ENCODE assay signal across 12 mouse cellular contexts in genomic region chr2:153522270-153522669, GRCm38 (mm10). TPM values are rescaled to one million over a fixed set of nuclear protein-coding genes. Genes with fewer than 3 reads are reported as not detected.
DNase-seq lines count a peak whose midpoint lies in the region; ATAC-seq and TF ChIP-seq lines count a peak whose summit lies in the region.
"Had no signal": no experiment of that assay in that cellular context is flagged by ENCODE, and none has a peak within 500 bp of the region (broad histone marks: within the 10 kb centered on the region; RNA-seq: fewer than 3 reads in every experiment).

No protein-coding gene starts in this region.

- H3K36me3 ChIP-seq in heart, embryonic 13.5 days, result no peaks in the 10 kb centered on the region
- no peaks in the 10 kb centered on the region for H3K36me3 ChIP-seq in stomach, embryonic 14.5 days (ENCODE audit: control insufficient read depth, insufficient read depth, low read length)
- H3K36me3 ChIP-seq in stomach, postnatal 0 days (ENCODE audit: control insufficient read depth, insufficient read depth, low read length), result no peaks in the 10 kb centered on the region
- no peaks in the 10 kb centered on the region for H3K36me3 ChIP-seq in hindbrain, embryonic 13.5 days

- ATAC-seq in heart, embryonic 13.5 days (ENCODE audit: extremely low read depth, insufficient number of reproducible peaks, low FRiP score, low TSS enrichment), result no peak
- ATAC-seq in stomach, embryonic 14.5 days (ENCODE audit: insufficient number of reproducible peaks, insufficient read depth, low FRiP score, low read depth), result 0 out of 2 replicates have a peak, but pooled peaks have one; percentile 21
- ATAC-seq in stomach, postnatal 0 days (ENCODE audit: low FRiP score, low TSS enrichment), result no peak
- ATAC-seq in hindbrain, embryonic 13.5 days (ENCODE audit: low FRiP score), result no peak

- no peak for DNase-seq in heart, postnatal 10 days
- DNase-seq in stomach, postnatal 0 days (ENCODE audit: low spot score), result no peak
- DNase-seq in retina, postnatal 7 days (ENCODE audit: low read depth, low spot score), result peak; percentile 45
- DNase-seq in right cerebral cortex, postnatal 14 days, result no peak
- no peak for DNase-seq in right cerebral cortex, postnatal 10 days (ENCODE audit: low spot score in 2 of 2)
- DNase-seq: kidney, adult 18-20 months had no signal

- peaks cover 72% of the 10 kb centered on the region for H3K4me1 ChIP-seq in heart, embryonic 13.5 days
- H3K4me1 ChIP-seq in stomach, embryonic 14.5 days (ENCODE audit: control insufficient read depth, insufficient read depth, low read length), result peaks cover 27% of the 10 kb centered on the region
- no peaks in the 10 kb centered on the region for H3K4me1 ChIP-seq in stomach, postnatal 0 days (replicated peaks; ENCODE audit: control insufficient read depth, insufficient read depth)
- H3K4me1 ChIP-seq in hindbrain, embryonic 13.5 days (replicated peaks), result peaks cover 60% of the 10 kb centered on the region

- WGBS in heart, embryonic 13.5 days, result 41% methylated on average over 4 of the region's 4 CpGs
- WGBS in stomach, embryonic 14.5 days, result 14% methylated on average over 4 of the region's 4 CpGs
- WGBS in stomach, postnatal 0 days, result 47% methylated on average over 4 of the region's 4 CpGs
- 19% methylated on average over 4 of the region's 4 CpGs for WGBS in hindbrain, embryonic 13.5 days

- H3K9ac ChIP-seq in heart, embryonic 13.5 days, result peak overlapping the region; percentile 61
- H3K9ac ChIP-seq in stomach, embryonic 14.5 days (replicated peaks; ENCODE audit: low read depth, low read length), result no peak overlapping the region
- H3K9ac ChIP-seq in stomach, postnatal 0 days (ENCODE audit: low read length), result no peak overlapping the region
- 0 out of 2 replicates have a peak overlapping the region, but pooled peaks have one; percentile 6 for H3K9ac ChIP-seq in hindbrain, embryonic 13.5 days

- TF ChIP-seq CTCF in stomach, postnatal 0 days (IDR thresholded peaks at IDR 0.05; ENCODE audit: low read depth), result no peak

- intact Hi-C loops in heart, postnatal 10 days (cut with DNase I), result no loop called here

- no peak overlapping the region for H3K4me2 ChIP-seq in heart, embryonic 13.5 days
- H3K4me2 ChIP-seq in stomach, embryonic 14.5 days (replicated peaks; ENCODE audit: low read depth, low read length), result no peak overlapping the region
- no peak overlapping the region for H3K4me2 ChIP-seq in stomach, postnatal 0 days (replicated peaks; ENCODE audit: low read depth)
- no peak overlapping the region for H3K4me2 ChIP-seq in hindbrain, embryonic 13.5 days

- no peaks in the 10 kb centered on the region for H3K27me3 ChIP-seq in heart, embryonic 13.5 days (replicated peaks)
- no peaks in the 10 kb centered on the region for H3K27me3 ChIP-seq in stomach, embryonic 14.5 days (ENCODE audit: control insufficient read depth, insufficient read depth, low read length)
- H3K27me3 ChIP-seq in stomach, postnatal 0 days (ENCODE audit: control insufficient read depth, insufficient read depth, low read length), result no peaks in the 10 kb centered on the region
- 0 out of 2 replicates have a peak, but pooled peaks cover 3% of the 10 kb centered on the region for H3K27me3 ChIP-seq in hindbrain, embryonic 13.5 days

- no peak overlapping the region for H3K4me3 ChIP-seq in heart, embryonic 13.5 days
- no peak overlapping the region for H3K4me3 ChIP-seq in stomach, embryonic 14.5 days (ENCODE audit: low read depth, low read length)
- H3K4me3 ChIP-seq in stomach, postnatal 0 days (ENCODE audit: low read depth, low read length), result no peak overlapping the region
- H3K4me3 ChIP-seq in hindbrain, embryonic 13.5 days, result no peak overlapping the region

- H3K9me3 ChIP-seq in heart, embryonic 13.5 days, result no peaks in the 10 kb centered on the region
- H3K9me3 ChIP-seq in stomach, embryonic 14.5 days (ENCODE audit: control insufficient read depth, low read depth, low read length), result no peaks in the 10 kb centered on the region
- H3K9me3 ChIP-seq in stomach, postnatal 0 days (ENCODE audit: control insufficient read depth, low read length), result no peaks in the 10 kb centered on the region
- no peaks in the 10 kb centered on the region for H3K9me3 ChIP-seq in hindbrain, embryonic 13.5 days

- TF ChIP-seq EP300 in stomach, postnatal 0 days (optimal IDR thresholded peaks at IDR 0.05), result no peak

- H3K27ac ChIP-seq in heart, embryonic 13.5 days (replicated peaks), result peak overlapping the region; percentile 71
- H3K27ac ChIP-seq in stomach, embryonic 14.5 days (ENCODE audit: low read length), result no peak overlapping the region
- no peak overlapping the region for H3K27ac ChIP-seq in stomach, postnatal 0 days (replicated peaks)
- H3K27ac ChIP-seq in hindbrain, embryonic 13.5 days, result no peak overlapping the region

RNA-seq across cellular contexts. Expression of gene Nol4l, which starts 7.5 kb away (rescaled TPM):
- 10.5 and 11.0 TPM in 2 replicates for polyA plus RNA-seq in heart, embryonic 13.5 days (2015; fragmentation: Nextera tagmentation; extraction: Ambion mirVana)
- 10 to 100 TPM in 1 of 2 experiments, 1 to 10 TPM in 1; 9.5 to 10.4 TPM for total RNA-seq in heart, postnatal 10 days (2021)
- polyA plus RNA-seq in stomach, embryonic 14.5 days (2014; fragmentation: Nextera tagmentation; extraction: Ambion mirVana), result 14.6 and 17.7 TPM in 2 replicates
- polyA plus RNA-seq in stomach, postnatal 0 days (2015; fragmentation: Nextera tagmentation; extraction: Ambion mirVana), result 4.4 and 4.8 TPM in 2 replicates
- polyA plus RNA-seq in hindbrain, embryonic 13.5 days (2015; fragmentation: Nextera tagmentation; extraction: Ambion mirVana), result 42.4 and 43.8 TPM in 2 replicates

RNA-seq across cellular contexts. Expression of gene 4930404H24Rik, which starts 29.7 kb away (rescaled TPM):
- polyA plus RNA-seq in heart, embryonic 13.5 days (2015; fragmentation: Nextera tagmentation; extraction: Ambion mirVana), result not detected in 2 replicates
- total RNA-seq in heart, postnatal 10 days (2021), result not detected
- not detected in 2 replicates for polyA plus RNA-seq in stomach, embryonic 14.5 days (2014; fragmentation: Nextera tagmentation; extraction: Ambion mirVana)
- not detected in 2 replicates for polyA plus RNA-seq in stomach, postnatal 0 days (2015; fragmentation: Nextera tagmentation; extraction: Ambion mirVana)
- not detected in 2 replicates for polyA plus RNA-seq in hindbrain, embryonic 13.5 days (2015; fragmentation: Nextera tagmentation; extraction: Ambion mirVana)
- total RNA-seq: gastrocnemius, adult 8-10 months; left cerebral cortex, postnatal 36 days; megakaryocyte progenitor cell, adult 5-6 weeks had no signal

Comparison
In these comparisons a context has a peak if more than half of its experiments do, and no peak if none do; other contexts are left out.
1. H3K9ac ChIP-seq: peak in heart, embryonic 13.5 days (single experiment) and hindbrain, embryonic 13.5 days (single experiment); none in stomach, embryonic 14.5 days (single experiment) and stomach, postnatal 0 days (single experiment).